Mouse (Mus musculus) CH12.LX (cell line): ENCODE data around the gene Arl16. TPM values are rescaled to one million over a fixed set of nuclear protein-coding genes. Genes with fewer than 3 reads are reported as not detected.

Experiments used
- DNase-seq: peaks from one replicate; pipeline ENCODE4 v3.0.0-alpha.2; 2013; ENCODE audit errors: extremely low read depth
- H3K27ac ChIP-seq: 2 replicates; pipeline ENCODE4 v1.5.1; 2012; ENCODE audit warnings: low read depth, mild to moderate bottlenecking, control low read depth, moderate library complexity; ENCODE audit not compliant: insufficient read depth
- H3K27me3 ChIP-seq: replicated peaks from 2 replicates; pipeline ENCODE3; 2012; ENCODE audit warnings: inconsistent platforms
- H3K36me3 ChIP-seq, 2 experiments: replicated peaks in 1 of 2; 2 replicates each; pipeline versions ENCODE3 to v1.6.1; 2012; ENCODE audit warnings: inconsistent platforms in 1 of 2, low read length in 1 of 2, mild to moderate bottlenecking in 1 of 2, mixed read lengths in 1 of 2, moderate library complexity in 1 of 2; ENCODE audit not compliant: control insufficient read depth in 1 of 2, insufficient read depth in 1 of 2
- H3K4me1 ChIP-seq, 2 experiments: 2 replicates each; pipeline ENCODE4 v1.6.1; 2012; ENCODE audit warnings: inconsistent platforms in 1 of 2, moderate library complexity in 1 of 2; ENCODE audit not compliant: insufficient read depth in 2 of 2, control insufficient read depth in 1 of 2
- H3K4me2 ChIP-seq: 2 replicates; pipeline ENCODE4 v1.6.1; 2012; ENCODE audit warnings: low read depth, mild to moderate bottlenecking, control low read depth; ENCODE audit not compliant: poor library complexity, insufficient read depth, severe bottlenecking
- H3K4me3 ChIP-seq, 3 experiments: fragments of 150-350 bp in 1 of 3; sonication (generic) in 1 of 3; replicated peaks in 1 of 3; 2 replicates each; pipeline versions ENCODE3 to v1.5.1; 2011 to 2012; ENCODE audit warnings: low read depth in 2 of 3, low read length in 2 of 3, mild to moderate bottlenecking in 2 of 3, moderate library complexity in 2 of 3, control low read depth in 1 of 3, improper control_type of control experiment in 1 of 3, inconsistent platforms in 1 of 3, mixed read lengths in 1 of 3; ENCODE audit not compliant: poor library complexity in 1 of 3
- H3K79me2 ChIP-seq: replicated peaks from 2 replicates; pipeline ENCODE4 v1.6.1; 2012; ENCODE audit warnings: mild to moderate bottlenecking, moderate library complexity; ENCODE audit not compliant: control insufficient read depth, poor library complexity, insufficient read depth, severe bottlenecking; ENCODE audit errors: extremely low read depth
- H3K9ac ChIP-seq: 2 replicates; pipeline ENCODE4 v1.6.1; 2012; ENCODE audit warnings: low read depth, mild to moderate bottlenecking, control low read depth, moderate library complexity; ENCODE audit not compliant: insufficient read depth
- H3K9me3 ChIP-seq: replicated peaks from 2 replicates; pipeline ENCODE3; 2012; ENCODE audit warnings: low read length, inconsistent platforms, mixed read lengths
- BHLHE40 ChIP-seq: IDR thresholded peaks from 2 replicates; pipeline ENCODE4 v1.6.1; 2011; ENCODE audit warnings: mild to moderate bottlenecking, low read depth, low read length, improper control_type of control experiment
- CHD1 ChIP-seq: IDR thresholded peaks from 2 replicates; pipeline ENCODE4 v1.6.1; 2012; ENCODE audit warnings: low read depth, low read length, improper control_type of control experiment, inconsistent platforms
- CHD2 ChIP-seq: IDR thresholded peaks from 2 replicates; pipeline ENCODE4 v1.6.1; 2011; ENCODE audit warnings: low read length, improper control_type of control experiment
- CTCF ChIP-seq, 2 experiments: IDR thresholded peaks in 1 of 2; conservative IDR thresholded peaks in 1 of 2; 2 replicates each; pipeline ENCODE4 v1.5.1; 2011 to 2012; ENCODE audit warnings: low read depth in 2 of 2, low read length in 2 of 2, improper control_type of control experiment in 1 of 2, inconsistent platforms in 1 of 2, mild to moderate bottlenecking in 1 of 2, moderate library complexity in 1 of 2
- E2F4 ChIP-seq: IDR thresholded peaks from 2 replicates; pipeline ENCODE4 v1.6.1; 2011; ENCODE audit warnings: low read depth, low read length, improper control_type of control experiment; ENCODE audit not compliant: insufficient replicate concordance
- ELF1 ChIP-seq: IDR thresholded peaks from 2 replicates; pipeline ENCODE4 v1.6.1; 2014; ENCODE audit warnings: low read depth, mild to moderate bottlenecking, inconsistent platforms, low read length, improper control_type of control experiment
- EP300 ChIP-seq: IDR thresholded peaks from 2 replicates; pipeline ENCODE4 v1.6.1; 2011; ENCODE audit warnings: low read length, improper control_type of control experiment
- HCFC1 ChIP-seq: IDR thresholded peaks from 2 replicates; pipeline ENCODE4 v1.6.1; 2012; ENCODE audit warnings: low read depth, mild to moderate bottlenecking, inconsistent platforms, low read length, improper control_type of control experiment
- IRF4 ChIP-seq: IDR thresholded peaks from 2 replicates; pipeline ENCODE4 v1.6.1; 2014; ENCODE audit warnings: low read depth, mild to moderate bottlenecking, inconsistent platforms, low read length, improper control_type of control experiment
- JUND ChIP-seq: conservative IDR thresholded peaks from 2 replicates; pipeline ENCODE4 v1.6.1; 2011; ENCODE audit warnings: low read depth, low read length, improper control_type of control experiment
- KAT2A ChIP-seq: IDR thresholded peaks from 2 replicates; pipeline ENCODE4 v1.6.1; 2012; ENCODE audit warnings: low read length, improper control_type of control experiment, inconsistent platforms; ENCODE audit not compliant: insufficient replicate concordance
- MAX ChIP-seq: IDR thresholded peaks from 2 replicates; pipeline ENCODE4 v1.6.1; 2011; ENCODE audit warnings: low read length, improper control_type of control experiment
- MXI1 ChIP-seq: IDR thresholded peaks from 2 replicates; pipeline ENCODE4 v1.6.1; 2011; ENCODE audit warnings: mild to moderate bottlenecking, low read depth, low read length, improper control_type of control experiment
- NELFE ChIP-seq: IDR thresholded peaks from 2 replicates; pipeline ENCODE4 v1.6.1; 2011; ENCODE audit warnings: low read depth, low read length, improper control_type of control experiment
- NRF1 ChIP-seq: IDR thresholded peaks from 2 replicates; pipeline ENCODE4 v1.6.1; 2014; ENCODE audit warnings: low read depth, mild to moderate bottlenecking, inconsistent platforms, low read length, improper control_type of control experiment, moderate library complexity
- PAX5 ChIP-seq: IDR thresholded peaks from 2 replicates; pipeline ENCODE4 v1.6.1; 2012; ENCODE audit warnings: low read length, inconsistent platforms, mixed read lengths
- POLR2AphosphoS2 ChIP-seq: IDR thresholded peaks from 2 replicates; pipeline ENCODE4 v1.6.1; 2011; ENCODE audit warnings: low read depth, low read length, improper control_type of control experiment
- RAD21 ChIP-seq: IDR thresholded peaks from 2 replicates; pipeline ENCODE4 v1.6.1; 2011; ENCODE audit warnings: low read depth, mild to moderate bottlenecking, low read length, improper control_type of control experiment, moderate library complexity
- SIN3A ChIP-seq: IDR thresholded peaks from 2 replicates; pipeline ENCODE4 v1.6.1; 2012; ENCODE audit warnings: low read length, improper control_type of control experiment, inconsistent platforms
- SMC3 ChIP-seq: IDR thresholded peaks from 2 replicates; pipeline ENCODE4 v1.6.1; 2011; ENCODE audit warnings: low read depth, low read length, improper control_type of control experiment
- TCF12 ChIP-seq: IDR thresholded peaks from 2 replicates; pipeline ENCODE4 v1.6.1; 2014; ENCODE audit warnings: low read depth, mild to moderate bottlenecking, inconsistent platforms, low read length, improper control_type of control experiment
- ZC3H11A ChIP-seq: IDR thresholded peaks from 2 replicates; pipeline ENCODE4 v1.6.1; 2012; ENCODE audit warnings: low read depth, mild to moderate bottlenecking, inconsistent platforms, low read length, improper control_type of control experiment
- ZMIZ1 ChIP-seq: IDR thresholded peaks from 2 replicates; pipeline ENCODE4 v1.6.1; 2012; ENCODE audit warnings: low read depth, mild to moderate bottlenecking, inconsistent platforms, low read length, improper control_type of control experiment
- ZNF384 ChIP-seq: IDR thresholded peaks from 2 replicates; pipeline ENCODE4 v1.6.1; 2012; ENCODE audit warnings: low read depth, low read length, improper control_type of control experiment, inconsistent platforms
- dilution Hi-C: fragments of 300-500 bp; cut with MboI; formaldehyde crosslinking; loops from 2 replicates; pipeline ENCODE4 v1.14.3; 2020; ENCODE audit warnings: low sequenced_read_pairs; ENCODE audit not compliant: extremely low pct_unique_long_range_greater_than_20kb, extremely low pct_ligation_motif_present
- in situ Hi-C: fragments of 300-500 bp; cut with MboI; formaldehyde crosslinking; loops from 3 replicates; pipeline ENCODE4 v1.14.3; 2019; ENCODE audit warnings: low sequenced_read_pairs, low pct_ligation_motif_present, low pct_unique_long_range_greater_than_20kb, mixed read lengths
- polyA plus RNA-seq: library from polyadenylated mRNA; unstranded; fragments of >175 nt; gene quantifications from 2 replicates; pipeline ENCODE4 v1.2.1, GENCODE M21; 2012; ENCODE audit warnings: low read depth; ENCODE audit not compliant: insufficient read length
- total RNA-seq, 2 experiments: library from RNA; depleted of rRNA; stranded (reverse); fragments of 300-350 nt in 1 of 2; fragments of >200 nt in 1 of 2; gene quantifications; 2 replicates each; pipeline ENCODE4 v1.2.3; 2012 to 2014

Gene Arl16
- total and polyA plus RNA-seq, 3 experiments: 22.8 to 42.6 (median 24.8) TPM

DNA sequence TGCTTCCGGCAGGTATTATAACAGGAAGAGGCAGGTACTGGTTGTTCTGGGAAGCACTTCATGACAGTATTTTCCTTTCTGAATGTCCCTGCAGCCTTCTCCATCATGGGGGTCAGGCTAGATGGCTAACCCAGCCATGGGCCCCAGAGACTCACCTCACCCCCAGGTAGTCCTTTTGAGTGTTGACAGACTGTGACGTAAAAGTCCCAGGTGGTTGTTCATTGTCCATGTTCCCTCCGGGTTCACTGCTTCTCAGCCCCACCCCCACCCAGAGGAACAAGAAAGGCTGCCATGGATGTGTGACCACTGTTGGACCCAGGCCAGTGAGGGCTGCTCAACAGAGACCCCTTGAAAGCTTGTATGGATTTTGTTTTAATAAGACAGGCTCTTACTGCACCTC is 25.9 kb upstream of the Arl16 start:
- in situ Hi-C loops: no loop called here
- Histone ChIP-seq H3K36me3 (peaks cover 44 to 76% of the 10 kb centered on the region in 2 experiments), H3K9me3 (no peaks in the 10 kb centered on the region), H3K79me2 (0 out of 2 replicates have a peak, but pooled peaks cover 2% of the 10 kb centered on the region), H3K4me2 (peak overlapping the region; percentile 55; the same call in 1 of the 2 replicates), H3K27ac (no peak overlapping the region), H3K9ac (no peak overlapping the region), H3K4me1 (peaks cover 15 to 41% of the 10 kb centered on the region in 2 experiments), H3K27me3 (no peaks in the 10 kb centered on the region), H3K4me3 (no peak overlapping the region)
- no peak for TF ChIP-seq ELF1
- no peak for TF ChIP-seq PAX5
- TF ChIP-seq TCF12: no peak
- no peak for TF ChIP-seq NELFE
- dilution Hi-C loops: no loop called here
- no peak for DNase-seq

DNA sequence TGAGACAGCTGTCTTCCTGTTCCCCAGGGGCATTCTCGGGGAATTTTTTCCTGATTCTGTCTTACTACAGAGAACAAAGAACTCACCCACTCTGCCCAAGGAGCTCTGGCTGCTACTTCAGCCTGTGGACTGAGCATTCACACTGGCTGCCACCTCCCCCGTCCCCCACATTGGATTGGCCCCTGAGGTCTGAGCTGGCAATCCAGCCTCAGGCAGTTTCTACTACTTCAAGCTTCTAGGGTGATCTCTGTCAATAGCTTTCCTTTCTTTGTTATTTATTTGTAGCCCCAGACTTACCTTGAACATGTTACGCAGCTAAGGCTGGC is 25.4 kb upstream of the Arl16 start:
- H3K27me3 ChIP-seq: no peaks in the 10 kb centered on the region
- H3K27ac ChIP-seq: no peak overlapping the region; the same call in 1 of the 2 replicates
- in situ Hi-C loops: no loop called here
- H3K79me2 ChIP-seq: 0 out of 2 replicates have a peak, but pooled peaks cover 2% of the 10 kb centered on the region
- dilution Hi-C loops: no loop called here
- H3K4me3 ChIP-seq: peak overlapping the region; percentile 9 to 75 (median 73)
- peaks cover 45 to 76% of the 10 kb centered on the region in 2 experiments for H3K36me3 ChIP-seq
- peaks cover 15 to 41% of the 10 kb centered on the region in 2 experiments for H3K4me1 ChIP-seq
- peak overlapping the region; percentile 55 for H3K4me2 ChIP-seq
- no peak for DNase-seq
- H3K9me3 ChIP-seq: no peaks in the 10 kb centered on the region
- no peak for TF ChIP-seq ZMIZ1
- no peak for TF ChIP-seq SMC3
- peak; percentile 22; the same call in 1 of the 2 replicates for TF ChIP-seq EP300
- no peak for TF ChIP-seq CHD2
- TF ChIP-seq PAX5: no peak
- peak; percentile 21; the same call in 1 of the 2 replicates for TF ChIP-seq HCFC1
- peak; percentile 36; the same call in 1 of the 2 replicates for TF ChIP-seq MXI1
- H3K9ac ChIP-seq: peak overlapping the region; percentile 71; the same call in 1 of the 2 replicates

DNA sequence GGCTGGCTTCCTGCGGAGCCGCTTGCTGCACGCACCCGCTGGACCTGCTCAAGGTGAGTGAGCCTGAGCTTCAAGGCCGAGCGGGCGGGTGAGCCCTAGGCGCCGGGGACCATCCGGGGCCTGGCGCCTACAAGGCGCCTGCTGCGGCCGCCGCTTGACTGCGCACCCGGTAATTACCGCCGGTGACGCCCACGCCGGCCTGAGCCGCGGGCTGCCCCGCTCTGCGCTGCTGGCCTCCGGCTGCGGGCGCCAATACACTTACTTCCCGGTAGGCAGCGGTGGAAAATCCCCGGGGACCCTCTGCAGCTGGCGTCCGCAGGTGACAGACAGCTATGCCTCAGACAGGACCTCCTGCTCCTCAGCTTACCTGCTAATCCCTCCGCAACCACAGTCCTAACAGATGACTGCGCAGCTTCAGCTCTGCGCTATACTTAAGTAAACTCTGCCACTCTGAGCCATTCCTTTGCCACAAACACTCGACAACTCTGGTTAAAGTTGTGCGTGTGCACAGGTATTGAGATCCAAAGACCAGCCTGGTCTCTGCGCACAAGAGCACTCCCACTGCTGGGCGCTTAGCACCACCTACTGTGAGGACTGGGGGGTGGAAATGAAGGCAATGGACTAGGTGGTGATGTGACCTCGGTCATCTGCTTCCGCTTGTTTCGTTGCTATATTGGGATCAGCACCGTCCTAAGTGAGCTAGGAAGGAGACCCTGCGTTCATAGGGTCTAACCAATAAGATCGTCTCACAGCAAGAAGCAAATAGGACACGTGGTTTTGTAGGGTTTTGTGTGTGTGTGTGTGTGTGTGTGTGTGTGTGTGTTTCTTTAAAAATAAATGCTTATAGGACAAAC is 24.8 kb upstream of the Arl16 start:
- peak; percentile 85 for DNase-seq
- dilution Hi-C loops (no loop called here), in situ Hi-C loops (no loop called here)
- Histone ChIP-seq H3K79me2 (peaks cover 2% of the 10 kb centered on the region; the same call in 1 of the 2 replicates), H3K4me3 (peak overlapping the region; percentile 73 to 87 (median 75)), H3K9me3 (no peaks in the 10 kb centered on the region), H3K4me1 (peaks cover 15 to 42% of the 10 kb centered on the region in 2 experiments), H3K4me2 (peak overlapping the region; percentile 55), H3K36me3 (peaks cover 46 to 76% of the 10 kb centered on the region in 2 experiments), H3K9ac (peak overlapping the region; percentile 71), H3K27ac (peak overlapping the region; percentile 45), H3K27me3 (no peaks in the 10 kb centered on the region)
- TF ChIP-seq ZNF384 (no peak), RAD21 (peak; percentile 37), KAT2A (no peak), CHD1 (no peak; the same call in 1 of the 2 replicates), SIN3A (peak; percentile 88), EP300 (peak; percentile 4; the same call in 1 of the 2 replicates), E2F4 (no peak), ELF1 (no peak), NRF1 (no peak), JUND (no peak), BHLHE40 (peak; percentile 28), ZC3H11A (no peak), IRF4 (0 out of 2 replicates have a peak, but pooled peaks have one; percentile 15), CTCF (conservative IDR thresholded peaks at IDR 0.05 in 1 of 2, IDR thresholded peaks at IDR 0.05 in 1 of 2; ENCODE audit: low read depth in 2 of 2, low read length in 2 of 2) (peak in 1 of 2 experiments; percentile 59; a peak in 2 of 4 replicates), SMC3 (no peak), MAX (peak; percentile 87), POLR2AphosphoS2 (no peak)
